17 mouse cellular contexts compared by ENCODE assay signal in genomic region chr11:114869787-114870186, GRCm38 (mm10).
"Had no signal": no experiment of that assay in that cellular context is flagged by ENCODE, and none has a peak within 500 bp of the region (broad histone marks: within the 10 kb centered on the region; RNA-seq: fewer than 3 reads in every experiment).

No protein-coding gene starts in this region.

- H3K9me3 ChIP-seq: lung, embryonic 15.5 days; megakaryocyte, embryonic 14.5 days; midbrain, embryonic 12.5 days; neural tube, embryonic 12.5 days; stomach, embryonic 15.5 days had no signal

- H3K27ac ChIP-seq: lung, embryonic 15.5 days; macrophage; midbrain, embryonic 12.5 days; neural tube, embryonic 12.5 days; stomach, embryonic 15.5 days; stomach, postnatal 0 days had no signal

- H3K27me3 ChIP-seq: lung, embryonic 15.5 days; neural tube, embryonic 12.5 days; stomach, embryonic 15.5 days had no signal

- ATAC-seq: liver, postnatal 0 days; lung, postnatal 0 days had no signal

- DNase-seq: liver, postnatal 0 days; lung, adult 2 months; lung, postnatal 14 days; lung, postnatal 36 days; midbrain, embryonic 14.5 days; right cerebral cortex, postnatal 14 days; thymus, adult 2 months; thymus, postnatal 25 days; thymus, postnatal 4 days had no signal

- H3K36me3 ChIP-seq: midbrain, embryonic 12.5 days; neural tube, embryonic 12.5 days had no signal

- H3K4me2 ChIP-seq: lung, embryonic 15.5 days; midbrain, embryonic 12.5 days; neural tube, embryonic 12.5 days; stomach, embryonic 15.5 days had no signal

- H3K9ac ChIP-seq: liver, postnatal 0 days; lung, embryonic 15.5 days; midbrain, embryonic 12.5 days; neural tube, embryonic 12.5 days; stomach, embryonic 15.5 days had no signal

- H3K4me3 ChIP-seq: lung, embryonic 15.5 days; megakaryocyte, embryonic 14.5 days; midbrain, embryonic 12.5 days; neural tube, embryonic 12.5 days; stomach, embryonic 15.5 days had no signal
